In genomic region chr9:72871506-72872297, GRCm38 (mm10) we compare ENCODE assay signal across 10 mouse cellular contexts. TPM values are rescaled to one million over a fixed set of nuclear protein-coding genes. Genes with fewer than 3 reads are reported as not detected.
A peak's percentile ranks its signal among the peaks of the same experiment; 100 is the strongest.
DNase-seq lines count a peak whose midpoint lies in the region; ATAC-seq lines count a peak whose summit lies in the region.
"Had no signal": no experiment of that assay in that cellular context is flagged by ENCODE, and none has a peak within 500 bp of the region (broad histone marks: within the 10 kb centered on the region; RNA-seq: fewer than 3 reads in every experiment).

No protein-coding gene starts in this region.

- no peak for ATAC-seq in hindbrain, embryonic 13.5 days (ENCODE audit: low FRiP score)
- no peak for ATAC-seq in midbrain, embryonic 14.5 days (ENCODE audit: low FRiP score, low TSS enrichment)
- ATAC-seq in erythroid progenitor cell, adult 5-6 weeks (replicated peaks; ENCODE audit: low FRiP score, poor library complexity, severe bottlenecking): no peak

- H3K4me3 ChIP-seq in embryonic facial prominence, embryonic 10.5 days: no peak overlapping the region
- H3K4me3 ChIP-seq in hindbrain, embryonic 13.5 days: no peak overlapping the region
- no peak overlapping the region for H3K4me3 ChIP-seq in midbrain, embryonic 14.5 days (replicated peaks; ENCODE audit: low read depth, low read length)

- H3K9me3 ChIP-seq in embryonic facial prominence, embryonic 10.5 days: no peaks in the 10 kb centered on the region
- H3K9me3 ChIP-seq in hindbrain, embryonic 13.5 days: no peaks in the 10 kb centered on the region
- no peaks in the 10 kb centered on the region for H3K9me3 ChIP-seq in midbrain, embryonic 14.5 days (ENCODE audit: control insufficient read depth, low read length)

- no peaks in the 10 kb centered on the region for H3K27me3 ChIP-seq in embryonic facial prominence, embryonic 10.5 days (replicated peaks; ENCODE audit: low read depth, poor library complexity, severe bottlenecking)
- no peaks in the 10 kb centered on the region for H3K27me3 ChIP-seq in hindbrain, embryonic 13.5 days
- no peaks in the 10 kb centered on the region for H3K27me3 ChIP-seq in midbrain, embryonic 14.5 days (ENCODE audit: control insufficient read depth, insufficient read depth, low read length)

- H3K4me2 ChIP-seq in hindbrain, embryonic 13.5 days: peak overlapping the region; percentile 36
- H3K4me2 ChIP-seq in midbrain, embryonic 14.5 days (ENCODE audit: low read length): peak overlapping the region; percentile 27

- peaks cover 67% of the 10 kb centered on the region for H3K36me3 ChIP-seq in embryonic facial prominence, embryonic 10.5 days (replicated peaks)
- H3K36me3 ChIP-seq in hindbrain, embryonic 13.5 days: no peaks in the 10 kb centered on the region
- H3K36me3 ChIP-seq in midbrain, embryonic 14.5 days (ENCODE audit: control insufficient read depth, insufficient read depth, low read length): no peaks in the 10 kb centered on the region

- intact Hi-C loops in heart, postnatal 25 days (cut with DNase I): no loop called here

- H3K9ac ChIP-seq in hindbrain, embryonic 13.5 days: 0 out of 2 replicates have a peak overlapping the region, but pooled peaks have one; percentile 5
- H3K9ac ChIP-seq in midbrain, embryonic 14.5 days (replicated peaks; ENCODE audit: low read length): peak overlapping the region; percentile 7; the same call in 1 of the 2 replicates

- DNase-seq in heart, adult 18-20 months: peak; percentile 27 to 47
- DNase-seq in heart, postnatal 25 days (ENCODE audit: low spot score): no peak
- DNase-seq in embryonic facial prominence, embryonic 10.5 days (ENCODE audit: low spot score): peak; percentile 42
- peak; percentile 44 for DNase-seq in midbrain, embryonic 14.5 days
- DNase-seq in ovary, postnatal 10 days (ENCODE audit: low spot score): no peak
- no peak for DNase-seq in adipocyte (ENCODE audit: low spot score)

- peaks cover 42% of the 10 kb centered on the region for H3K4me1 ChIP-seq in embryonic facial prominence, embryonic 10.5 days
- H3K4me1 ChIP-seq in hindbrain, embryonic 13.5 days (replicated peaks): peaks cover 16% of the 10 kb centered on the region
- peaks cover 7% of the 10 kb centered on the region; the same call in 1 of the 2 replicates for H3K4me1 ChIP-seq in midbrain, embryonic 14.5 days (ENCODE audit: control insufficient read depth, insufficient read depth, low read length)

- peak overlapping the region; percentile 77 for H3K27ac ChIP-seq in embryonic facial prominence, embryonic 10.5 days (replicated peaks)
- H3K27ac ChIP-seq in hindbrain, embryonic 13.5 days: peak overlapping the region; percentile 50; the same call in 1 of the 2 replicates
- H3K27ac ChIP-seq in midbrain, embryonic 14.5 days (replicated peaks; ENCODE audit: low read depth, low read length): 0 out of 2 replicates have a peak overlapping the region, but pooled peaks have one; percentile 0
- H3K27ac ChIP-seq: macrophage had no signal

- 25% methylated on average over 13 of the region's 13 CpGs for WGBS in embryonic facial prominence, embryonic 10.5 days
- 9% methylated on average over 13 of the region's 13 CpGs for WGBS in hindbrain, embryonic 13.5 days
- WGBS in midbrain, embryonic 14.5 days: 11% methylated on average over 13 of the region's 13 CpGs

RNA-seq across cellular contexts. Expression of gene Pygo1, which starts 53.7 kb away (rescaled TPM):
- total RNA-seq in heart, adult 18-20 months (2021): 10 to 100 TPM; 13.5 to 14.9 TPM
- total RNA-seq in heart, postnatal 25 days (2021): 10 to 100 TPM in 1 of 2 experiments, 1 to 10 TPM in 1; 10.0 to 10.9 TPM
- 6.5 and 7.3 TPM in 2 replicates for polyA plus RNA-seq in embryonic facial prominence, embryonic 10.5 days (2016; fragmentation: Nextera tagmentation; extraction: Ambion mirVana)
- 13.3 and 13.6 TPM in 2 replicates for polyA plus RNA-seq in hindbrain, embryonic 13.5 days (2015; fragmentation: Nextera tagmentation; extraction: Ambion mirVana)
- 15.5 and 16.3 TPM in 2 replicates for polyA plus RNA-seq in midbrain, embryonic 14.5 days (2014; fragmentation: Nextera tagmentation; extraction: Ambion mirVana)
- not detected in 2 replicates for total RNA-seq in erythroid progenitor cell, adult 5-6 weeks (2015; ENCODE audit: low replicate concordance)
- not detected in 2 replicates for total RNA-seq in erythroid progenitor cell, adult 5-6 weeks (2017; ENCODE audit: low replicate concordance)
- total RNA-seq: common myeloid progenitor, adult 5-6 weeks had no signal
- polyA plus RNA-seq: macrophage had no signal

Comparison
In these comparisons a context has a peak if more than half of its experiments do, and no peak if none do; other contexts are left out.
1. DNase-seq: peak in heart, adult 18-20 months (2 of 2), embryonic facial prominence, embryonic 10.5 days (single experiment) and midbrain, embryonic 14.5 days (single experiment); none in heart, postnatal 25 days (single experiment), ovary, postnatal 10 days (single experiment) and adipocyte (single experiment).
2. H3K27ac ChIP-seq: peak in every context shown above with its lines; median percentile 77 in embryonic facial prominence, embryonic 10.5 days; 50 in hindbrain, embryonic 13.5 days; 0 in midbrain, embryonic 14.5 days.
3. RNA of gene Pygo1, which starts 53.7 kb away (total RNA-seq): 13.5 to 14.9 TPM in heart, adult 18-20 months and 10.0 to 10.9 TPM in heart, postnatal 25 days; not detected in erythroid progenitor cell, adult 5-6 weeks; every median in the first group is over 10 times any median in the second.